Mouse (Mus musculus): ENCODE data around the gene Ncf2. TPM values are rescaled to one million over a fixed set of nuclear protein-coding genes. Genes with fewer than 3 reads are reported as not detected.
"Not testable (repeated sequence)": the region's sequence is repeated elsewhere in the genome, so short reads cannot be mapped to it uniquely, and the experiment has no call there.

Gene Ncf2
- total RNA-seq (2018; cell fraction: chromatin; rRNA removed): 100 to 1,000 TPM; 149 to 824 (median 286) TPM
- total RNA-seq (2018; cell fraction: cytosol; rRNA removed): 100 to 1,000 TPM; 110 to 209 (median 147) TPM
- 100 to 1,000 TPM in 24 of 26 experiments, 10 to 100 TPM in 2; 91.3 to 363 (median 150) TPM for total RNA-seq (2018; cell fraction: nucleus; rRNA removed)
- 145 to 195 TPM (median 164 TPM) in 3 replicates for polyA plus RNA-seq (2018)

GRCm38 (mm10) chr1:152799897-152800296, at the start of gene Ncf2:
Gene Ncf2, plus strand, starts transcription at chr1:152800194.
- 23% methylated on average over 2 of the region's 2 CpGs for WGBS (ENCODE audit: missing documents)
- H3K79me2 ChIP-seq (ENCODE audit: inconsistent target): no peaks in the 10 kb centered on the region
- H3K36me3 ChIP-seq (ENCODE audit: inconsistent target): no peaks in the 10 kb centered on the region
- peak within 1 kb of the TSS; percentile 78 for H3K27ac ChIP-seq
- no peak within 1 kb of the TSS for H3K4me3 ChIP-seq (ENCODE audit: inconsistent target)

GRCm38 (mm10) chr1:152750312-152750965, 49.6 kb upstream of the Ncf2 start, which contains the start of gene Apobec4:
Gene Apobec4, plus strand, starts transcription at chr1:152750551.
- Histone ChIP-seq H3K79me2 (ENCODE audit: inconsistent target) (no peaks in the 10 kb centered on the region), H3K27ac (no peak within 1 kb of the TSS), H3K4me3 (ENCODE audit: inconsistent target) (no peak within 1 kb of the TSS), H3K36me3 (ENCODE audit: inconsistent target) (no peaks in the 10 kb centered on the region)
- WGBS (ENCODE audit: missing documents): 93% methylated on average over 12 of the region's 13 CpGs

- Histone ChIP-seq H3K79me2 (ENCODE audit: inconsistent target) (peaks cover under 1% of the 10 kb centered on the region; the same call in 1 of the 2 replicates), H3K27ac (no peak overlapping the region), H3K4me3 (ENCODE audit: inconsistent target) (no peak overlapping the region), H3K36me3 (ENCODE audit: inconsistent target) (no peaks in the 10 kb centered on the region)
- 34% methylated on average over 2 of the region's 2 CpGs for whole genome bisulfite sequencing (ENCODE audit: missing documents)
Observed at GRCm38 (mm10) chr1:152761791-152762190, 38.2 kb upstream of the Ncf2 start.

- WGBS (ENCODE audit: missing documents): under 1% methylated on average over 77 of the region's 86 CpGs
Observed at GRCm38 (mm10) chr1:152766032-152766772, 33.8 kb upstream of the Ncf2 start, which contains the start of the genes Rgl1 and Arpc5. Gene Rgl1, minus strand, starts transcription at chr1:152766351. Gene Arpc5, plus strand, starts transcription at chr1:152766542.

GRCm38 (mm10) chr1:152766804-152767748, 32.9 kb upstream of the Ncf2 start:
- H3K36me3 ChIP-seq (ENCODE audit: inconsistent target): peaks cover 38% of the 10 kb centered on the region
- H3K4me3 ChIP-seq (ENCODE audit: inconsistent target): peak overlapping the region; percentile 96
- under 1% methylated on average over 56 of the region's 60 CpGs for WGBS (ENCODE audit: missing documents)
- peaks cover 53% of the 10 kb centered on the region for H3K79me2 ChIP-seq (ENCODE audit: inconsistent target)
- peak overlapping the region; percentile 83 for H3K27ac ChIP-seq

More at GRCm38 (mm10) chr1:152766032-152766772, 33.8 kb upstream of the Ncf2 start, which contains the start of the genes Rgl1 and Arpc5:
- Histone ChIP-seq H3K36me3 (ENCODE audit: inconsistent target) (peaks cover 29% of the 10 kb centered on the region), H3K79me2 (ENCODE audit: inconsistent target) (peaks cover 44% of the 10 kb centered on the region), H3K27ac (peak within 1 kb of the TSS; percentile 83), H3K4me3 (ENCODE audit: inconsistent target) (peak within 1 kb of the TSS; percentile 96)

GRCm38 (mm10) chr1:152767749-152768488, 32.1 kb upstream of the Ncf2 start:
- H3K4me3 ChIP-seq (ENCODE audit: inconsistent target): peak overlapping the region; percentile 96
- 3% methylated on average over 5 of the region's 5 CpGs for WGBS (ENCODE audit: missing documents)
- peaks cover 61% of the 10 kb centered on the region for H3K79me2 ChIP-seq (ENCODE audit: inconsistent target)
- peaks cover 46% of the 10 kb centered on the region for H3K36me3 ChIP-seq (ENCODE audit: inconsistent target)
- H3K27ac ChIP-seq: peak overlapping the region; percentile 83

GRCm38 (mm10) chr1:152771016-152771415, 29.0 kb upstream of the Ncf2 start:
- WGBS (ENCODE audit: missing documents): 87% methylated on average over 9 of the region's 9 CpGs
- Histone ChIP-seq H3K79me2 (ENCODE audit: inconsistent target) (peaks cover 63% of the 10 kb centered on the region), H3K36me3 (ENCODE audit: inconsistent target) (peaks cover 66% of the 10 kb centered on the region), H3K4me3 (ENCODE audit: inconsistent target) (no peak overlapping the region), H3K27ac (no peak overlapping the region)

- no CpG with 5 or more reads among the region's 3 CpGs for WGBS (ENCODE audit: missing documents)
- Histone ChIP-seq H3K36me3 (ENCODE audit: inconsistent target) (peaks cover 60% of the 10 kb centered on the region), H3K79me2 (ENCODE audit: inconsistent target) (peaks cover 35% of the 10 kb centered on the region), H3K27ac (peak overlapping the region; percentile 61; the same call in 1 of the 2 replicates)
- H3K4me3 ChIP-seq (ENCODE audit: inconsistent target): not testable (repeated sequence)
Observed at GRCm38 (mm10) chr1:152774601-152775000, 25.4 kb upstream of the Ncf2 start.

- Histone ChIP-seq H3K79me2 (ENCODE audit: inconsistent target) (no peaks in the 10 kb centered on the region), H3K36me3 (ENCODE audit: inconsistent target) (peaks cover 16% of the 10 kb centered on the region; the same call in 1 of the 2 replicates), H3K27ac (no peak overlapping the region), H3K4me3 (ENCODE audit: inconsistent target) (no peak overlapping the region)
- 19% methylated on average over 10 of the region's 10 CpGs for WGBS (ENCODE audit: missing documents)
Observed at GRCm38 (mm10) chr1:152779071-152779737, 20.8 kb upstream of the Ncf2 start.

- Histone ChIP-seq H3K79me2 (ENCODE audit: inconsistent target) (no peaks in the 10 kb centered on the region), H3K36me3 (ENCODE audit: inconsistent target) (no peaks in the 10 kb centered on the region), H3K27ac (no peak overlapping the region), H3K4me3 (ENCODE audit: inconsistent target) (no peak overlapping the region)
- WGBS (ENCODE audit: missing documents): 100% methylated on average over 5 of the region's 8 CpGs
Observed at GRCm38 (mm10) chr1:152784620-152785019, 15.4 kb upstream of the Ncf2 start.

GRCm38 (mm10) chr1:152785446-152785845, 14.5 kb upstream of the Ncf2 start:
- not testable (repeated sequence) for H3K79me2 ChIP-seq (ENCODE audit: inconsistent target); H3K36me3 ChIP-seq (ENCODE audit: inconsistent target); H3K4me3 ChIP-seq (ENCODE audit: inconsistent target); H3K27ac ChIP-seq
- 85% methylated on average over 3 of the region's 3 CpGs for WGBS (ENCODE audit: missing documents)

- H3K27ac ChIP-seq: no peak overlapping the region
Observed at GRCm38 (mm10) chr1:152786953-152787352, 13.0 kb upstream of the Ncf2 start.

GRCm38 (mm10) chr1:152788121-152788660, 11.8 kb upstream of the Ncf2 start:
- 83% methylated on average over 4 of the region's 4 CpGs for WGBS (ENCODE audit: missing documents)
- no peak overlapping the region for H3K27ac ChIP-seq
- H3K36me3 ChIP-seq (ENCODE audit: inconsistent target): no peaks in the 10 kb centered on the region

More at GRCm38 (mm10) chr1:152786953-152787352, 13.0 kb upstream of the Ncf2 start:
- Histone ChIP-seq H3K36me3 (ENCODE audit: inconsistent target) (no peaks in the 10 kb centered on the region), H3K4me3 (ENCODE audit: inconsistent target) (no peak overlapping the region), H3K79me2 (ENCODE audit: inconsistent target) (no peaks in the 10 kb centered on the region)
- WGBS (ENCODE audit: missing documents): 50% methylated on average over 4 of the region's 4 CpGs

More at GRCm38 (mm10) chr1:152788121-152788660, 11.8 kb upstream of the Ncf2 start:
- Histone ChIP-seq H3K4me3 (ENCODE audit: inconsistent target) (no peak overlapping the region), H3K79me2 (ENCODE audit: inconsistent target) (no peaks in the 10 kb centered on the region)
